Comparison of ENCODE assay signal across 18 mouse cellular contexts in the genomic region with DNA sequence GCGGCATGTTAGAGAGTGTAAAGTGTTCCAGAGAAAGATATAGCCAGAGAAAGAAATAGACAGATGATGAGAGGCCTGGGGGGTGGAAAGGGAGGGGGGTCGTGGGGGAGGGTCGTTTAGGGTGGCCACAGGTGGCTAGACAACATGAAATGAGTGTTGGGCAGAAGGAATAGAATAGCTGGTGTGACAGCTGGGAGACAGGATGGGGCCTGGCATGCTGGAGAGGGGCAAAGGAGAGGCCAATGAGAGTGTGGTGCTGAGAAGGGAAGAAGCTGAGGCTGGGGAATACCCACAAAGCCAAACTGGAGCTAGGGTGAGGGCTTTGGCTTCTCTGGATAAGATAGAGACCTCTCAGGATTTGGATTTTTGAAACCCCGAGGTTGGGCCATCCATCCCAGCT. TPM values are rescaled to one million over a fixed set of nuclear protein-coding genes. Genes with fewer than 3 reads are reported as not detected.
DNase-seq lines count a peak whose midpoint lies in the region; ATAC-seq and TF ChIP-seq lines count a peak whose summit lies in the region.
"Had no signal": no experiment of that assay in that cellular context is flagged by ENCODE, and none has a peak within 500 bp of the region (broad histone marks: within the 10 kb centered on the region; RNA-seq: fewer than 3 reads in every experiment).

No protein-coding gene starts in this region.

- no peak for ATAC-seq in neural tube, embryonic 11.5 days (ENCODE audit: insufficient read depth, low FRiP score, low TSS enrichment)
- ATAC-seq: activated CD4-positive, CD25-positive, alpha-beta regulatory T cell, adult 4 months; forebrain, embryonic 13.5 days; forebrain, embryonic 15.5 days; forebrain, postnatal 0 days; Patski had no signal

- peak; percentile 61 to 74 for DNase-seq in cerebellum, postnatal 10 days
- no peak for DNase-seq in cerebellum, adult 11-12 months
- no peak for DNase-seq in layer of hippocampus, adult 2 months (ENCODE audit: low spot score in 2 of 2)
- DNase-seq in layer of hippocampus, postnatal 36 days, result no peak
- peak; percentile 7 for DNase-seq in neural tube, embryonic 11.5 days (ENCODE audit: low spot score)
- DNase-seq in neural tube, embryonic 10.5 days (ENCODE audit: extremely low spot score, low spot score), result no peak
- DNase-seq in kidney, postnatal 14 days, result no peak
- DNase-seq: adrenal gland, adult 8-10 months; adrenal gland, postnatal 14 days; adrenal gland, postnatal 36 days; cerebellum, postnatal 25 days; forebrain, postnatal 0 days had no signal

- H3K27ac ChIP-seq in layer of hippocampus, adult 2 months, result peak overlapping the region; percentile 99
- H3K27ac ChIP-seq in neural tube, embryonic 11.5 days (ENCODE audit: low read depth, low read length), result no peak overlapping the region
- H3K27ac ChIP-seq: embryonic facial prominence, embryonic 13.5 days; forebrain, embryonic 15.5 days had no signal

- H3K27me3 ChIP-seq in neural tube, embryonic 11.5 days (ENCODE audit: control insufficient read depth, insufficient read depth, low read length), result 0 out of 2 replicates have a peak, but pooled peaks cover 3% of the 10 kb centered on the region
- H3K27me3 ChIP-seq: forebrain, embryonic 15.5 days had no signal

- WGBS in neural tube, embryonic 11.5 days, result 57% methylated on average over 4 of the region's 4 CpGs

- H3K4me2 ChIP-seq in neural tube, embryonic 11.5 days (ENCODE audit: low read depth), result no peak overlapping the region
- H3K4me2 ChIP-seq: embryonic facial prominence, embryonic 13.5 days; forebrain, embryonic 13.5 days; forebrain, embryonic 15.5 days had no signal

- H3K9ac ChIP-seq in neural tube, embryonic 11.5 days (ENCODE audit: low read length), result no peak overlapping the region
- H3K9ac ChIP-seq: embryonic facial prominence, embryonic 13.5 days; forebrain, embryonic 13.5 days; forebrain, embryonic 15.5 days; forebrain, postnatal 0 days had no signal

- peaks cover 7% of the 10 kb centered on the region for H3K4me1 ChIP-seq in neural tube, embryonic 11.5 days (ENCODE audit: control insufficient read depth, insufficient read depth, low read length)

- H3K9me3 ChIP-seq in neural tube, embryonic 11.5 days (ENCODE audit: control insufficient read depth, low read length), result no peaks in the 10 kb centered on the region
- H3K9me3 ChIP-seq: embryonic facial prominence, embryonic 13.5 days; forebrain, embryonic 13.5 days; forebrain, embryonic 15.5 days; G1E had no signal

- H3K4me3 ChIP-seq in layer of hippocampus, adult 2 months, result peak overlapping the region; percentile 27; the same call in 1 of the 2 replicates
- no peak overlapping the region for H3K4me3 ChIP-seq in neural tube, embryonic 11.5 days (ENCODE audit: low read depth, low read length)
- H3K4me3 ChIP-seq: embryonic facial prominence, embryonic 13.5 days; forebrain, embryonic 13.5 days; forebrain, embryonic 15.5 days had no signal

- H3K36me3 ChIP-seq in neural tube, embryonic 11.5 days (ENCODE audit: control insufficient read depth, insufficient read depth, low read length), result no peaks in the 10 kb centered on the region
- H3K36me3 ChIP-seq: embryonic facial prominence, embryonic 13.5 days; forebrain, embryonic 15.5 days; G1E had no signal

- no peak for TF ChIP-seq CTCF in layer of hippocampus, adult 2 months (conservative IDR thresholded peaks at IDR 0.05)

RNA-seq across cellular contexts. Expression of gene Lrrn2, which starts 6.6 kb away (rescaled TPM):
- 100 to 1,000 TPM; 218 to 236 TPM for total RNA-seq in layer of hippocampus, adult 2 months (2021)
- total RNA-seq in layer of hippocampus, postnatal 36 days (2021), result 100 to 1,000 TPM; 206 to 208 TPM
- 8.1 and 8.5 TPM in 2 replicates for polyA plus RNA-seq in neural tube, embryonic 11.5 days (2014; fragmentation: Nextera tagmentation; extraction: Ambion mirVana)
- polyA plus RNA-seq: activated CD4-positive, CD25-positive, alpha-beta regulatory T cell, adult 4 months; G1E; Patski had no signal

Comparison
In these comparisons a context has a peak if more than half of its experiments do, and no peak if none do; other contexts are left out.
1. DNase-seq: peak in cerebellum, postnatal 10 days (2 of 2) and neural tube, embryonic 11.5 days (single experiment); none in cerebellum, adult 11-12 months (single experiment), layer of hippocampus, adult 2 months (0 of 2), layer of hippocampus, postnatal 36 days (0 of 2), neural tube, embryonic 10.5 days (single experiment) and kidney, postnatal 14 days (single experiment).